Mouse (Mus musculus) brain, adult 10 weeks (tissue): ENCODE data around the gene Map10. TPM values are rescaled to one million over a fixed set of nuclear protein-coding genes. Genes with fewer than 3 reads are reported as not detected.

Source experiments
- polyA plus RNA-seq: library from polyadenylated mRNA; stranded (reverse); fragments of 350-450 nt; fragmentation: Illumina TruSeq; extraction: RNeasy Lipid Tissue Mini Kit (QIAGEN cat#74804); gene quantifications from one replicate; pipeline ENCODE4 v1.2.3, GENCODE M21; 2015; ENCODE audit warnings: low read depth, low replicate concordance

The Map10 gene
- 3.1 TPM for polyA plus RNA-seq

DNA sequence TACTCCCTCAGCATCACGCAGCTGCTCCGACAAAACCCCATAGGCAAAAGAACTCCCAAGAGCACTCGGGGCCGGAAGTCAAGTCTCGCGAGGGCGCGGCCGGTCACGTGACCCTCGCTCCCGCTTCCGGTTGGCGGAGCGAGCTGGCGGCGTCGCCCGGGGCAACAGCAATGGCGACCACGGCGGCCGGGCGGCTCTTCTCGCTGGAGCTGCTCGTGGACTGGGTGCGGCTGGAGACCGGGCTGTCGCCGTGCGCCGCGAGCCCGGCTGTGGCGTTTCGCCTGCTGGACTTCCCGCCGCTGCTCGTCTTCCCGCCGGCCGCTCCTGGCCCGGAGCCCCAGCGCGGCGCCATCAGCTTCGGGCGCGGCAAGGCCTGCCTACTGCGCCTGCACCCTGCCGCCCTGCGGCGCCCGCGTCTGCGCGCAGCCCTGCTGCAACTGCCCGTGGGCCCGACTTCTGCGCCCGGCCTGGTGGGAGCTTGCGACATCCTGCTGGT lies at the start of gene Map10:
Gene Map10 (plus strand): TSS at position 119 of the 496 bp plus-strand sequence.

Other genes with a start within 250 kb of the Map10 start
- 20.8 TPM for gene Sipa1l2, start 100.0 kb upstream of the Map10 start, polyA plus RNA-seq
- 43.7 TPM for gene Ntpcr, start 60.1 kb downstream of the Map10 start, polyA plus RNA-seq
- 46.8 TPM for gene Pcnx2, start 228.5 kb downstream of the Map10 start, polyA plus RNA-seq
- gene Map3k21, start 240.6 kb downstream of the Map10 start, polyA plus RNA-seq = 1.4 TPM